Mouse (Mus musculus) heart, embryonic 11.5 days (tissue): ENCODE data around the gene Kif23. TPM values are rescaled to one million over a fixed set of nuclear protein-coding genes. Genes with fewer than 3 reads are reported as not detected.

Experiments
- ATAC-seq: fragments of 200-750 bp; cut with Nextera tagmentation; replicated peaks from 2 replicates; pipeline ENCODE4 v1.8.0; 2017; ENCODE audit warnings: moderate library complexity; ENCODE audit not compliant: insufficient number of reproducible peaks, low FRiP score, low TSS enrichment
- H3K27ac ChIP-seq: fragments of 300-500 bp; sonication (generic); 2 replicates; pipeline ENCODE4 v1.5.1; 2014; ENCODE audit warnings: mild to moderate bottlenecking, low read depth, low read length
- H3K27me3 ChIP-seq: fragments of 300-500 bp; sonication (generic); 2 replicates; pipeline ENCODE4 v1.6.1; 2014; ENCODE audit warnings: mild to moderate bottlenecking, low read length, mixed read lengths; ENCODE audit not compliant: control insufficient read depth, insufficient read depth
- H3K36me3 ChIP-seq: fragments of 300-500 bp; sonication (generic); 2 replicates; pipeline ENCODE4 v1.6.1; 2014; ENCODE audit warnings: mild to moderate bottlenecking, low read length, moderate library complexity, mixed read lengths; ENCODE audit not compliant: control insufficient read depth, insufficient read depth
- H3K4me1 ChIP-seq: fragments of 300-500 bp; sonication (generic); 2 replicates; pipeline ENCODE4 v1.6.1; 2014; ENCODE audit warnings: low read length; ENCODE audit not compliant: control insufficient read depth, insufficient read depth
- H3K4me2 ChIP-seq: fragments of 300-500 bp; sonication (generic); 2 replicates; pipeline ENCODE4 v1.6.1; 2014; ENCODE audit warnings: mild to moderate bottlenecking, moderate library complexity
- H3K4me3 ChIP-seq: fragments of 300-500 bp; sonication (generic); 2 replicates; pipeline ENCODE4 v1.5.1; 2014; ENCODE audit warnings: low read depth, low read length
- H3K9ac ChIP-seq: fragments of 300-500 bp; sonication (generic); 2 replicates; pipeline ENCODE4 v1.6.1; 2014; ENCODE audit warnings: mild to moderate bottlenecking, low read depth, low read length, moderate library complexity
- H3K9me3 ChIP-seq: fragments of 300-500 bp; sonication (generic); replicated peaks from 2 replicates; pipeline ENCODE4 v1.6.1; 2016; ENCODE audit warnings: low read length; ENCODE audit not compliant: control insufficient read depth
- WGBS: fragments of 180-500 bp; shearing (Covaris S2); extraction: QIAGEN DNeasy Blood & Tissue Kit; methylation state at CpG from one replicate; pipeline ENCODE4 v1.1.7; 2014; ENCODE audit not compliant: insufficient replicate concordance; 5-methylcytosine and 5-hydroxymethylcytosine counted together
- polyA plus RNA-seq: library from polyadenylated mRNA; unstranded; fragments of >200 nt; fragmentation: Nextera tagmentation; extraction: Ambion mirVana; gene quantifications from 2 replicates; pipeline ENCODE4 v1.2.1, GENCODE M21; 2014

The Kif23 gene
- 92.5 and 103 TPM in 2 replicates for polyA plus RNA-seq

GRCm38 (mm10) chr9:61946623-61947401, at the start of gene Kif23:
Gene Kif23 (minus strand): TSS chr9:61946774.
- Histone ChIP-seq H3K4me2 (peak within 1 kb of the TSS; percentile 80), H3K27me3 (no peaks in the 10 kb centered on the region), H3K27ac (peak within 1 kb of the TSS; percentile 80), H3K9me3 (no peaks in the 10 kb centered on the region), H3K4me1 (peaks cover 14% of the 10 kb centered on the region; the same call in 1 of the 2 replicates), H3K4me3 (peak within 1 kb of the TSS; percentile 82), H3K36me3 (0 out of 2 replicates have a peak, but pooled peaks cover 2% of the 10 kb centered on the region), H3K9ac (peak within 1 kb of the TSS; percentile 85)
- under 1% methylated on average over 44 of the region's 44 CpGs for WGBS
- peak; percentile 92 for ATAC-seq

- ATAC-seq = no peak
- WGBS = 51% methylated on average over 4 of the region's 4 CpGs
- no peak overlapping the region for H3K9ac ChIP-seq
These were observed 44.6 kb upstream of the Kif23 start for GRCm38 (mm10) chr9:61991158-61991557.

GRCm38 (mm10) chr9:61990738-61991137, 44.2 kb upstream of the Kif23 start:
- H3K4me1 ChIP-seq = no peaks in the 10 kb centered on the region
- no peak overlapping the region for H3K9ac ChIP-seq
- no peaks in the 10 kb centered on the region for H3K9me3 ChIP-seq
- H3K4me3 ChIP-seq = no peak overlapping the region
- no peaks in the 10 kb centered on the region for H3K36me3 ChIP-seq
- H3K4me2 ChIP-seq = no peak overlapping the region
- no peaks in the 10 kb centered on the region for H3K27me3 ChIP-seq
- ATAC-seq = no peak
- 29% methylated on average over 3 of the region's 3 CpGs for WGBS
- no peak overlapping the region for H3K27ac ChIP-seq

More at GRCm38 (mm10) chr9:61991158-61991557, 44.6 kb upstream of the Kif23 start:
- Histone ChIP-seq H3K27ac (no peak overlapping the region), H3K27me3 (no peaks in the 10 kb centered on the region), H3K9me3 (no peaks in the 10 kb centered on the region), H3K4me3 (no peak overlapping the region), H3K4me2 (no peak overlapping the region), H3K36me3 (no peaks in the 10 kb centered on the region), H3K4me1 (no peaks in the 10 kb centered on the region)

GRCm38 (mm10) chr9:61986055-61986454, 39.5 kb upstream of the Kif23 start:
- Histone ChIP-seq H3K4me3 (no peak overlapping the region), H3K9ac (no peak overlapping the region), H3K4me1 (no peaks in the 10 kb centered on the region), H3K4me2 (no peak overlapping the region), H3K27ac (no peak overlapping the region), H3K36me3 (no peaks in the 10 kb centered on the region), H3K27me3 (no peaks in the 10 kb centered on the region), H3K9me3 (no peaks in the 10 kb centered on the region)
- ATAC-seq = no peak
- WGBS = 83% methylated on average over 7 of the region's 7 CpGs

- H3K9ac ChIP-seq = no peak overlapping the region
- no peak overlapping the region for H3K4me2 ChIP-seq
- no peaks in the 10 kb centered on the region for H3K9me3 ChIP-seq
- no peak overlapping the region for H3K4me3 ChIP-seq
- H3K4me1 ChIP-seq = no peaks in the 10 kb centered on the region
- no peaks in the 10 kb centered on the region for H3K27me3 ChIP-seq
- no peak for ATAC-seq
- WGBS = 55% methylated on average over 11 of the region's 11 CpGs
- H3K36me3 ChIP-seq = no peaks in the 10 kb centered on the region
- H3K27ac ChIP-seq = no peak overlapping the region
These were observed 38.7 kb upstream of the Kif23 start for GRCm38 (mm10) chr9:61985183-61985863.

- WGBS = 83% methylated on average over 7 of the region's 7 CpGs
- ATAC-seq = no peak
- no peak overlapping the region for H3K27ac ChIP-seq
These were observed 36.5 kb upstream of the Kif23 start for GRCm38 (mm10) chr9:61982940-61983620.

GRCm38 (mm10) chr9:61981876-61982275, 35.3 kb upstream of the Kif23 start:
- Histone ChIP-seq H3K4me3 (no peak overlapping the region), H3K4me1 (no peaks in the 10 kb centered on the region), H3K27ac (no peak overlapping the region), H3K4me2 (no peak overlapping the region), H3K27me3 (no peaks in the 10 kb centered on the region), H3K9me3 (no peaks in the 10 kb centered on the region), H3K9ac (no peak overlapping the region), H3K36me3 (no peaks in the 10 kb centered on the region)
- WGBS = 80% methylated on average over 5 of the region's 5 CpGs
- ATAC-seq = no peak

More at GRCm38 (mm10) chr9:61982940-61983620, 36.5 kb upstream of the Kif23 start:
- Histone ChIP-seq H3K4me3 (no peak overlapping the region), H3K9me3 (no peaks in the 10 kb centered on the region), H3K27me3 (no peaks in the 10 kb centered on the region), H3K4me1 (no peaks in the 10 kb centered on the region), H3K4me2 (no peak overlapping the region), H3K36me3 (no peaks in the 10 kb centered on the region), H3K9ac (no peak overlapping the region)

GRCm38 (mm10) chr9:61979983-61980382, 33.4 kb upstream of the Kif23 start:
- Histone ChIP-seq H3K9ac (no peak overlapping the region), H3K9me3 (no peaks in the 10 kb centered on the region), H3K27ac (no peak overlapping the region), H3K4me2 (no peak overlapping the region), H3K27me3 (no peaks in the 10 kb centered on the region), H3K36me3 (no peaks in the 10 kb centered on the region), H3K4me3 (no peak overlapping the region), H3K4me1 (no peaks in the 10 kb centered on the region)
- WGBS = 89% methylated on average over 2 of the region's 2 CpGs
- ATAC-seq = no peak
